Mouse (Mus musculus) brain, embryonic 18.5 days (tissue): ENCODE data around the gene St5.

Source experiments
- DNase-seq: peaks from one replicate; pipeline ENCODE4 v3.0.0-alpha.2; 2012; ENCODE audit warnings: low read depth, low spot score

Gene St5

DNA sequence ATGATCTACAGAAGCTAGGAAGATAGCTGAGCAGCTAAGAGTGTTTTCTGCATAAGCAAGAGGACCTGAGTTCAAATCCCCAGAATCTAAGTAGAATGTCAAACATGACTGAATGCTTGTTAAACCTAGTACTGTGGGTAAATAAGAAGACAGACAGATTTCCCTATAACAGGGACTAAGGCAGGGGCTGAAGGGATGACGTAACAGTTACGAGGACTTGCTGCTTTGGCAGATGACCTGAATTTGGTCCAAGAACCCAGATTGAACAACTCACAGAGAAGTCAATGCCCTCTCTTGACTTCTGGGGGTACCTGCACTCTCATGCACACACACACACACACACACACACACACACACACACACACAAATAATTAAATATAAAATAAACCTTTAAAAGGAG lies 93.1 kb downstream of the St5 start:
- no peak for DNase-seq

GRCm38 (mm10) chr7:109609565-109610345 lies 93.7 kb downstream of the St5 start:
- DNase-seq = no peak

DNA sequence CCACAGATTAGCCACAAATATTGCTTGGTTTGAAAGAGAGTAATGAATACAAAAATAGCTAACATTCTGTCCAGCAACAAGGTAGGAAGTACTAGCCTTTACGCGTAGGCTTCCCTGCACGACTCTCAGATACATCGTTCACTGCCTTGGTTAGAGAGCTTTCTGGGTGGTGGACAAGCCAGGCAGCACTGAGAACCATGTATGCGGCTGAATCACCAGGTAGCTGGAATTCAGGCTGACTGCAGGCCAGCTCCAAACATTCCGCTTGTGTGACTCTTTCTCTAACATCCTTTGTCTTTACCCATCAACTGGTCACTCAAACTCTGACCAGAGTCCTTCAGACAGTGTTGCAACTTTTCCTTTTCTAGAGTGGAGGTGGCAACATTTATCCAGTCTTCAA lies 94.6 kb downstream of the St5 start:
- no peak for DNase-seq

- no peak for DNase-seq
These were observed 96.3 kb downstream of the St5 start for GRCm38 (mm10) chr7:109606994-109607610.

- no peak for DNase-seq
These were observed 100.8 kb downstream of the St5 start for GRCm38 (mm10) chr7:109602562-109602961.

- DNase-seq = no peak
These were observed 101.4 kb downstream of the St5 start for GRCm38 (mm10) chr7:109602022-109602421.

- DNase-seq = no peak
These were observed 102.7 kb downstream of the St5 start for GRCm38 (mm10) chr7:109600702-109601101.

- no peak for DNase-seq
These were observed 103.4 kb downstream of the St5 start for GRCm38 (mm10) chr7:109599998-109600397.

GRCm38 (mm10) chr7:109594845-109595531 lies 108.4 kb downstream of the St5 start:
- no peak for DNase-seq

DNA sequence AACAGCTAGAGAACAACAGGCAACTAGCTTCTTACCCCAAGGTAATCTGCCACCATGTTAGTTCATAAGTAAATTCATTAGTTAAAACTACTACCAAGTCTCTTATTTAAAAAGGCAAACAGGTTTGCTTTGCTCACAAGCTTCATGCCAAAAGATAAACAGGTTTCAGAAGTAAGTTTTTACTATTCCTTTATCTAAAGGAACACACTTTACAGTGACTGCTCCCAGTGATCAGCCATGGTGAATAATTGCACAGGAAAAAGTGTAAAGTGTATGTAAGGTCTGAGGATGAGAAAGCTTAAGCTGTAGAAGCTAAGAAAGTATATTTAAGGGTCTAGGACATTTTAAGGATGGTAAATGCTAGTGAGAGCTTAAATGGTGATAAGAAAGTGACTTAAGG lies 109.4 kb downstream of the St5 start:
- no peak for DNase-seq

GRCm38 (mm10) chr7:109592184-109592583 lies 111.2 kb downstream of the St5 start:
- no peak for DNase-seq

GRCm38 (mm10) chr7:109590576-109590975 lies 112.8 kb downstream of the St5 start:
- DNase-seq = no peak

GRCm38 (mm10) chr7:109588990-109589389 lies 114.4 kb downstream of the St5 start:
- no peak for DNase-seq

DNA sequence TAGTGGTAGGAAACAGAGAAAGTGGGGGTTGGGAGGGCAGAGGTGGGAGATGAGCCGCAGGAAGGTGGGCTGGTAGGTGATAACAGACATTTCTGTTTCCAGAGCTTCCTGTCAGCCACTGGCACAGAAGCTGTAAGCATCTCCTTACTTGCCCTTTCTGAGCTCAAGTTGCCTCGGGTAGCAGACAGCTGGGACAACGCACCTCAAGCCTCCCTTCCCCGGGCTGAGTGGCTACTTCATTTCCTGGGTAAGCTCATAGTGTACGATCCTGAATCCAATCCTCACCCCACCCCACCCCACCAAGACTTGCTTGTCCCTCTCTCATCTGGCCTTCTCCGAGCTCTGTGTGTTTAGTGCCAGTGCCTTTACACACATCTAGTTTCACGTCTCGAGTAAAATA lies 115.3 kb downstream of the St5 start:
- DNase-seq = no peak

GRCm38 (mm10) chr7:109584467-109584866 lies 118.9 kb downstream of the St5 start:
- no peak for DNase-seq

GRCm38 (mm10) chr7:109580489-109580888 lies 122.9 kb downstream of the St5 start:
- DNase-seq = no peak

GRCm38 (mm10) chr7:109579585-109580307 lies 123.7 kb downstream of the St5 start:
- DNase-seq = no peak

GRCm38 (mm10) chr7:109578880-109579584 lies 124.4 kb downstream of the St5 start:
- no peak for DNase-seq

DNA sequence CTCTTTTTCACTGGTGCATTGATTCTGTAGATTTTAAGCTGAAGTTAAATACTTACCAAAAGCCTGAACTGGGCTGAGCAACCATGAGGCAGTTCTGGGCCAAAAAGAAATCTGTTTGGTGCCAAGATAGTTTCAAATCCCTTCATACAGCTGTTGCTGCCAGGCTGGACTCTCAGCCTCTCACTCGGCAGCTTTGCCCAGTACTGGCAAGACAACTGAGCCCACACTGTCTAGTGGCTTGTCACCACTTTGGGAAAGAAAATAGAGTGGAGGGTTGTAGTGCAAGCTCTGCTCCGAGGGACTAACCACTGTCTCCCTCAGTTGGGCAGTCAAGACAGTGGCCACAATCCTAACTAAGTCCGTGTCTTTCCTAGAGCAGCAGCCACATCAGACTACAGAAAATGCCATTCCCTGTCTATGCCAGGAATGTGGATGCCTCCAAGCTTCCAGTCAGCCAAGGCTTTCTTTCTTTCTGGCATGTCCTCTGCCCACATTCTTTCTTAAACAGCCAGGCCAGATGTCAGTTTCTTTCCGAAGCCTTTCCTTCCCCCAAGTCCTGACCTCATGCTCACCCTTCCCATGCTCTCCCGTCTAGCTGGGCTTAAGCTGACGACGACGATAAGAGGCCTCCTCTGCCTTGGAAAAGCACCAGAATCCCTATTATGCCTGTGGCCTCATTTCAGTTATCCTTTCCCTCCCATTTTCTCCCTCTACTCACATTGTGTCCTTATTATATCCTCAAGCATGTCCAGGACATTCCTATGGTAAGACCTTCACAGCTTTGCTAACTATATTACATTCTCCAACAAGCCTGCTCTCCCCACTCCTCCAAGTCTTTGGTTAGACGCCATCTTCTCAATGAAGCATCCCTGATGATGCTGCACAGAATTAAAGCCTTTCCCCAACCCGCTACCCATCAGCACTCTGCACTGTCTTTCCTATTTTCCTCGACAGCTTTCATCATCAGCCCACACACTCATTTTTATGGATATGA lies 126.8 kb downstream of the St5 start:
- no peak for DNase-seq

GRCm38 (mm10) chr7:109574166-109574565 lies 129.2 kb downstream of the St5 start:
- DNase-seq = no peak
